Mouse (Mus musculus): ENCODE measurements around the gene Kcnh7. TPM values are rescaled to one million over a fixed set of nuclear protein-coding genes. Genes with fewer than 3 reads are reported as not detected.

The Kcnh7 gene
- polyA plus RNA-seq, 1 experiment from 2014 or later: 10.1 TPM

DNA sequence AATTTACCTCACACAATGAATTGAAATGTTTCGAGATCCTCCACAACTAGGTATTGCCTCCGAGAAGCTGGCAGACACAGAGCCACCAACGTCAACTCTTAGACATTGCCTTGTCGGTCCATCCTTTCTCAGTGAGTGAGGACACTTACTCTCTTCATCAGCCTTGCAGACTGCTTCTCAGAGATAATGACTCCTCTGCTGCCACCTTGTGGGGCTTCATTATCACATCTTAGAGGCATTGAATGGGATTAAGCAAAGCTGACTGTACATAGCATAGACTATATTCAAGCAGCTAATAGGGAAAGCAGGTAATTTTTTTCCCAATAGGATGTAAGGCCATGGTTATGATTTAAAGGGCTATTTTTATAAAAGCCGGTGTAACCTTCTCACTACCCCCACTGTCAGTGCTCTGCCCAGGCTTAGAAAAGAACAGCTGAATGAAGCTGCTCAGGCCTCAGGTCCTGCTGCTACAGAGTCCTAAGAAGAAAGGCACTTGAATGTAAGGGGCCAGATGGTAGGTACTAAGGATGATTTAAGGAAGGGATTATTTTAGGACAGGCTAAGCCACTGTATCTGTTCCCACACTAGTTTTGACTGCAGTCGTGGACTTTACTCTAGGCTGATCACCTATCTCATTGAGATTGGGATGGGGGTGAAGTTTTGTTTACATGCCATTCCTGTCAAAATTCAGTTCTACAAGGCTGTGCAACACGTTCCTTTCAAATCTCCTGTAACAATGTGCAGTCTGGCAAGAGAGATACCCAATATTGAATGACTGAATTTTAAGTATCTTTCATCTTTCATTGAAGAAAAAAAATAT, 529.4 kb downstream of the Kcnh7 start:
- H3K4me3 ChIP-seq: no peak overlapping the region
- no peaks in the 10 kb centered on the region for H3K36me3 ChIP-seq
- WGBS: 50% methylated on average over 7 of the region's 7 CpGs
- H3K27ac ChIP-seq: no peak overlapping the region
- peaks cover 2% of the 10 kb centered on the region; the same call in 1 of the 2 replicates for H3K27me3 ChIP-seq
- no peaks in the 10 kb centered on the region for H3K4me1 ChIP-seq (replicated peaks)
- H3K4me2 ChIP-seq: no peak overlapping the region
- H3K9ac ChIP-seq: no peak overlapping the region
- no peaks in the 10 kb centered on the region for H3K9me3 ChIP-seq
- ATAC-seq (ENCODE audit: low FRiP score): peak; percentile 90

DNA sequence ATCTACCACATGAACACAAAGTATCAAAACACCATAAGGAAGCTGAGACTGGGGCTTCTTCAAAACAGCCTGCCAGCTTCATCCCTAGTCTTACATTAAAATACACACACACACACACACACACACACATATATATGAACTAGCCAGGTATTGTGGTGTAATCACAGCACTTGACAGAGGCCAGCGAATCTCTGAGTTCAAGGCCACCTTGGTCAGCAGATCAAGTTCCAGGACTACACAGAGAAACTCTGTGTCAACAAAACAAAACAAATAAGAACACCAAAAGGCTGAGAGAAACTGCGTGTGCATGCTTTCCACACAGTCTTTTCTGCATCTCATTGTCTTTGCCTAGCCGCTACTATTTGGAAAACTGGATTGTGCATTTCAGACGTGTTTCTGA, 531.6 kb downstream of the Kcnh7 start:
- Histone ChIP-seq H3K4me1 (replicated peaks) (no peaks in the 10 kb centered on the region), H3K36me3 (no peaks in the 10 kb centered on the region), H3K4me3 (no peak overlapping the region), H3K27ac (no peak overlapping the region), H3K9me3 (no peaks in the 10 kb centered on the region), H3K9ac (no peak overlapping the region), H3K4me2 (no peak overlapping the region), H3K27me3 (peaks cover 6% of the 10 kb centered on the region; the same call in 1 of the 2 replicates)
- WGBS: 79% methylated on average over 4 of the region's 4 CpGs
- ATAC-seq (ENCODE audit: low FRiP score): no peak

DNA sequence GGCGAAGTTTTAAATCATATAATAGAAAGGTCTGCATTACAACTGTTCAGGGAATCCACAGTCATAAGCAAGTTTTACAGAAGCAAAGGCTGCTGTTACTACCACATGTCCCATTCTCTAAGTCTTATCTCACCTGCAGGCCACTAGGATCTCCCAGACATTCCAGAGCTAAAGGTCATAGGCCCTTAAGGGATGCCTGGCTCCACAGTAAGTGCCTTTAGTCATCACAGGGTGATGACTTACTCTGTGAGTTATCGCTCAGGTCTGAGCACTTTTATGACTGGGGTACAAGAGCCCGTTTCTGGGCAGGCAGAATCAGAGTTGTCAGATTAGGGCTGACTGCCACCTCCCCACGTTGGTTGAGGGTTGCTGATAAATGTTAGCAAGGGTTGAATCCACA, 532.2 kb downstream of the Kcnh7 start:
- no peaks in the 10 kb centered on the region for H3K36me3 ChIP-seq
- peaks cover 8% of the 10 kb centered on the region; the same call in 1 of the 2 replicates for H3K27me3 ChIP-seq
- H3K4me3 ChIP-seq: no peak overlapping the region
- H3K9me3 ChIP-seq: no peaks in the 10 kb centered on the region
- no peak overlapping the region for H3K9ac ChIP-seq
- H3K27ac ChIP-seq: no peak overlapping the region
- H3K4me1 ChIP-seq (replicated peaks): peaks cover 6% of the 10 kb centered on the region
- WGBS: 89% methylated on average over 4 of the region's 4 CpGs
- no peak overlapping the region for H3K4me2 ChIP-seq
- ATAC-seq (ENCODE audit: low FRiP score): no peak

DNA sequence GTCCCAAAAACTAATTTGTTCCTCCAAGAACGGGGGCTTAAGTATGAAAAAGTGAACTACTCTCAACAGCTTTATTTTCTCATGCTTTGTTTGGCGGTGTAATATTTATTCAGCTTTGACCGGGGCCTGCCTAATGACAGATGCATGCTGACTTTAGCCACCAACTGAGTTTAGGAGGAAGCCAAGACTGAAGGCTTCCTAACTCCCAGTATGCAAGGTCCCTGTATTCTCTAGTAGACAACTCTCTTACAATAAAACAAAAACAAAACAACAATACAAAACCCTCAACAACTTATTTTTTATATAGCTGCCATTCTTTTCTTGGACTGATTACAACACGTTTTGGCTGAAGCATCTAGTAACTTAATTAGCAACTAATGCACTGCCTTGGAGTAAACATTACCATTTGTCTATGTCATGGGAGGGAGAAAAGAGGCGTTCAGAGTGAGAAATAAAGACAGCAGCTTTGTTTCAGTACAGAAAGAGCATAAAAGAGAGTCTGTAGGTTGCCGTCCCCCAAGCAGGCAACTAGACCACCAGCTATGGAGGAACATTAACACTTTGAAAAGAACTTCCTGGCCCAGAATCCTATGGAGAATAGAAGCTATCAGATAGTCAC, 537.3 kb downstream of the Kcnh7 start:
- H3K9ac ChIP-seq: no peak overlapping the region
- peak; percentile 46 for ATAC-seq (ENCODE audit: low FRiP score)
- H3K9me3 ChIP-seq: no peaks in the 10 kb centered on the region
- no peak overlapping the region for H3K27ac ChIP-seq
- H3K4me1 ChIP-seq (replicated peaks): peaks cover 25% of the 10 kb centered on the region
- 7% methylated on average over 6 of the region's 6 CpGs for WGBS
- peaks cover 29% of the 10 kb centered on the region for H3K27me3 ChIP-seq
- no peaks in the 10 kb centered on the region for H3K36me3 ChIP-seq
- peak overlapping the region; percentile 75 for H3K4me2 ChIP-seq
- peak overlapping the region; percentile 46 for H3K4me3 ChIP-seq

DNA sequence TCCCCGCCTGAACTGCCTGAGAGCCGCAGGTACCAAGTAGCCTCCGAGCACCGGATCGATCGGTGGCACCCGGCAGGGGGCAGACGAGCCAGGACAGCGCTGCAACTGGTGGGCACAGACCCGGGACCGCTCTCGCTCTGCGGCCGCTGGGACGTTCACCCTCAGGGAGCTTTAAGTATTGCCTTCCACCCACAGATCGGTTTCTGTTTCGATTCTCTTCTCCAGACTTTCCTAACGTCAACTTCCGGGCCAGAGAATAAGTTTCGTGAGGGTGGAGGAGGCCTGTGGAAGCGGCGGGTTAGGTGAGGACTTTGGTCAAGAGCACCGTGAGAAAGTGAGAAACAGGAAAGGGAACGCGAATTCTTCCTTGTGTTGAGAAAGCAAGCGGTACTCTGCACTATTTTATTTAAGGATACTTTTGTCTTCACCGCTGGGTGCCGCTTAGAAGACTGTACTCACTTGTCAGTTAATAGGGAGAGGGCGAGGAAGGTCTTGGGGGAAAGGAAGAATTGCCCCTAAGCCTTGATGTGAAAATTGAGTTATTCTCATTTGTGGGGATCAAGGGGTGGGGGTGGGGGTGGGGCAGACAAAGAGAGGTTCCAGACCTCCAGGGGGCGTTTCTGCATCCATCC, 538.0 kb downstream of the Kcnh7 start, which contains the start of gene Ifih1:
Ifih1 (minus strand) TSS at position 242 of the 632 bp plus-strand sequence.
- Histone ChIP-seq H3K9me3 (no peaks in the 10 kb centered on the region), H3K4me3 (peak within 1 kb of the TSS; percentile 46), H3K36me3 (no peaks in the 10 kb centered on the region), H3K4me1 (replicated peaks) (peaks cover 25% of the 10 kb centered on the region), H3K27me3 (peaks cover 29% of the 10 kb centered on the region), H3K27ac (peak within 1 kb of the TSS; percentile 30; the same call in 1 of the 2 replicates), H3K9ac (peak within 1 kb of the TSS; percentile 58), H3K4me2 (peak within 1 kb of the TSS; percentile 75)
- WGBS: under 1% methylated on average over 30 of the region's 30 CpGs
- ATAC-seq (ENCODE audit: low FRiP score): peak; percentile 81

DNA sequence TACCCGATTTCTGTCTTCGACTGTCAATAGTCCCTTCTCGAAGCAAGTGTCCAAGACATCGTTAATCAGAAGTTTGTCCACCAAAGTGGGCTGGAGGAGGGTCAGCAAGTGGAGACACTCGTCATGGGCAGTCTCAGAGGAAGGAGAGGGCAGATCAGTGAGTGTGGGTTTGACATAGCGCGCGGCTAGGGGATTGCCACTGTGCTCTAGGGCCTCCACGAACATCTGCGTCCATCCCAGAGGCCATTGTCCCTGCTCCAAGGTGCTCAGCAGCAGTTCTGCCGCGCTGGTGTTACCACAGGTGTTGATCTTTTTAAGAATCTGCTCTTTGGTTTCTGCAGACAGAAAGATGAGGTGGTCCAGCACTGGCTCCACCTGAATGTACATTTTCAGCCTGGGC, 538.6 kb downstream of the Kcnh7 start:
- Histone ChIP-seq H3K4me1 (replicated peaks) (peaks cover 25% of the 10 kb centered on the region), H3K4me3 (peak overlapping the region; percentile 46), H3K36me3 (no peaks in the 10 kb centered on the region), H3K4me2 (peak overlapping the region; percentile 75), H3K27ac (no peak overlapping the region), H3K9ac (peak overlapping the region; percentile 58; the same call in 1 of the 2 replicates), H3K9me3 (no peaks in the 10 kb centered on the region), H3K27me3 (peaks cover 29% of the 10 kb centered on the region)
- peak; percentile 46 for ATAC-seq (ENCODE audit: low FRiP score)
- 38% methylated on average over 12 of the region's 12 CpGs for WGBS

DNA sequence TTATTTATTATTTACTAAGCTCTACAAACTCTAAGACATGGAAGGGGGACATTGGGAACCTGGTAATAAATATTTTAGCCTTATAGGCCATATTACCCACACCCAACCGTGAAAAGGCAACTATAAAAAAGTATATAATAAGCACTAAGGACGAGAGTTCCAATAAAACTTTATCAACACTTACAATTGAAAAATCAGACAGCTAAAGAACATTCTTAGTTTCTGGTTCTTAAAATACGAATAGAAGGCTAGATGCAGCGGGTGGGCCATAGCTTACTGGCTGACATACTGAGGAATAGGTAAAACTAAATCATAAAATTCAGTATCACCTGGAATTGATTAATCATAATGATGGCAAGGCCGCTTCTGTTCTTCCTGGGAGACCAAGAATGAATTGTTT, 539.2 kb downstream of the Kcnh7 start:
- Histone ChIP-seq H3K36me3 (no peaks in the 10 kb centered on the region), H3K4me2 (no peak overlapping the region), H3K4me1 (replicated peaks) (peaks cover 25% of the 10 kb centered on the region), H3K27me3 (peaks cover 29% of the 10 kb centered on the region), H3K9me3 (no peaks in the 10 kb centered on the region), H3K27ac (no peak overlapping the region), H3K4me3 (no peak overlapping the region), H3K9ac (no peak overlapping the region)
- no peak for ATAC-seq (ENCODE audit: low FRiP score)
- WGBS: 92% methylated on average over 5 of the region's 5 CpGs

All from hindbrain, embryonic 13.5 days (tissue).